Mouse (Mus musculus): Measurements from ENCODE around the gene Tubb2b.

Tubb2b gene

GRCm38 (mm10) chr13:34130226-34130731 lies at the start of gene Tubb2b:
Gene Tubb2b (minus strand): TSS chr13:34130466.
- DNase-seq (ENCODE audit: extremely low read depth, insufficient read length, low spot score), result peak; percentile 77

- no peak for DNase-seq (ENCODE audit: extremely low read depth, insufficient read length, low spot score)
Observed at GRCm38 (mm10) chr13:34174025-34174424, 43.8 kb upstream of the Tubb2b start.

- no peak for DNase-seq (ENCODE audit: extremely low read depth, insufficient read length, low spot score)
Observed at GRCm38 (mm10) chr13:34163304-34163975, 33.2 kb upstream of the Tubb2b start.

GRCm38 (mm10) chr13:34162491-34163303 lies 32.4 kb upstream of the Tubb2b start, which contains the start of gene Psmg4:
Gene Psmg4 (plus strand): TSS chr13:34162964.
- DNase-seq (ENCODE audit: extremely low read depth, insufficient read length, low spot score), result peak; percentile 92

GRCm38 (mm10) chr13:34159926-34160325 lies 29.7 kb upstream of the Tubb2b start:
- DNase-seq (ENCODE audit: extremely low read depth, insufficient read length, low spot score), result no peak

- DNase-seq (ENCODE audit: extremely low read depth, insufficient read length, low spot score), result no peak
Observed at GRCm38 (mm10) chr13:34157596-34158157, 27.4 kb upstream of the Tubb2b start.

GRCm38 (mm10) chr13:34156840-34157185 lies 26.5 kb upstream of the Tubb2b start:
- DNase-seq (ENCODE audit: extremely low read depth, insufficient read length, low spot score), result no peak

- DNase-seq (ENCODE audit: extremely low read depth, insufficient read length, low spot score), result peak; percentile 38
Observed at GRCm38 (mm10) chr13:34156133-34156839, 26.0 kb upstream of the Tubb2b start.

- peak; percentile 45 for DNase-seq (ENCODE audit: extremely low read depth, insufficient read length, low spot score)
Observed at GRCm38 (mm10) chr13:34154931-34155272, 24.6 kb upstream of the Tubb2b start.

- peak; percentile 71 for DNase-seq (ENCODE audit: extremely low read depth, insufficient read length, low spot score)
Observed at GRCm38 (mm10) chr13:34154217-34154930, 24.1 kb upstream of the Tubb2b start.

- DNase-seq (ENCODE audit: extremely low read depth, insufficient read length, low spot score), result no peak
Observed at GRCm38 (mm10) chr13:34153254-34154011, 23.2 kb upstream of the Tubb2b start.

- no peak for DNase-seq (ENCODE audit: extremely low read depth, insufficient read length, low spot score)
Observed at GRCm38 (mm10) chr13:34152695-34153094, 22.4 kb upstream of the Tubb2b start.

GRCm38 (mm10) chr13:34151425-34151824 lies 21.2 kb upstream of the Tubb2b start:
- no peak for DNase-seq (ENCODE audit: extremely low read depth, insufficient read length, low spot score)

- DNase-seq (ENCODE audit: extremely low read depth, insufficient read length, low spot score), result no peak
Observed at GRCm38 (mm10) chr13:34150271-34151027, 20.2 kb upstream of the Tubb2b start.

- DNase-seq (ENCODE audit: extremely low read depth, insufficient read length, low spot score), result no peak
Observed at GRCm38 (mm10) chr13:34149463-34150176, 19.4 kb upstream of the Tubb2b start.

- DNase-seq (ENCODE audit: extremely low read depth, insufficient read length, low spot score), result peak; percentile 44
Observed at GRCm38 (mm10) chr13:34148767-34149392, 18.6 kb upstream of the Tubb2b start.

GRCm38 (mm10) chr13:34148181-34148580 lies 17.9 kb upstream of the Tubb2b start:
- DNase-seq (ENCODE audit: extremely low read depth, insufficient read length, low spot score), result no peak

GRCm38 (mm10) chr13:34146916-34147315 lies 16.6 kb upstream of the Tubb2b start:
- no peak for DNase-seq (ENCODE audit: extremely low read depth, insufficient read length, low spot score)
